Mouse (Mus musculus): ENCODE data around the gene Snx12.

The Snx12 gene

GRCm38 (mm10) chrX:101221834-101222795 is at the start of gene Snx12:
Gene Snx12 (minus strand): TSS chrX:101222563.
- peak; percentile 87 for DNase-seq

- DNase-seq = no peak
Observed at GRCm38 (mm10) chrX:101268755-101269124, 46.4 kb upstream of the Snx12 start, which contains the start of gene Gm20489. Gene Gm20489 (minus strand): TSS chrX:101269023.

- DNase-seq = no peak
Observed at GRCm38 (mm10) chrX:101268025-101268754, 45.8 kb upstream of the Snx12 start, which contains the start of gene Il2rg. Gene Il2rg (minus strand): TSS chrX:101268255.

DNA sequence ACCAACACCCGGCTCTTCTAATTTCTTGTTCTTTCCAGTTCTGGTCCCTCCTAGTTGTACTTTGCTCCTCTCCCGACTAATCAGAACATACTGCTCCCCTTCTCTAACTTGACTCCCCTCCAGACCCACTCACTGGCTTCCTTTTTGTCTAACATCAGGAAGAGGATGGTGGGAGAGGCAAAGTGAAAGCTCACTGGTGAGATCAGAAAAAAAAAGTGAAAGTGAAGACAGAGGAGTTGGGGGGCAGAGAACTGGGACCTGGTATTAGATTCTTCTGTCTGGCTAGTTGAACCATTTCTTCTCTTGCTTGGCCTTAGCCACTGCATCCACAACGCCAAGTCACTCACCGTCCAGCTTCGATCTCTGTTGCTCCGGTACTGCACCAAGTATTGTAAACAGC is 44.3 kb upstream of the Snx12 start:
- DNase-seq = no peak

GRCm38 (mm10) chrX:101263892-101264291 is 41.5 kb upstream of the Snx12 start, which contains the start of gene Gm614:
Gene Gm614 (minus strand): TSS chrX:101263992.
- DNase-seq = no peak

GRCm38 (mm10) chrX:101260441-101261325 is 38.3 kb upstream of the Snx12 start:
- DNase-seq = no peak

- peak; percentile 44 for DNase-seq
Observed at GRCm38 (mm10) chrX:101256603-101257002, 34.2 kb upstream of the Snx12 start.

DNA sequence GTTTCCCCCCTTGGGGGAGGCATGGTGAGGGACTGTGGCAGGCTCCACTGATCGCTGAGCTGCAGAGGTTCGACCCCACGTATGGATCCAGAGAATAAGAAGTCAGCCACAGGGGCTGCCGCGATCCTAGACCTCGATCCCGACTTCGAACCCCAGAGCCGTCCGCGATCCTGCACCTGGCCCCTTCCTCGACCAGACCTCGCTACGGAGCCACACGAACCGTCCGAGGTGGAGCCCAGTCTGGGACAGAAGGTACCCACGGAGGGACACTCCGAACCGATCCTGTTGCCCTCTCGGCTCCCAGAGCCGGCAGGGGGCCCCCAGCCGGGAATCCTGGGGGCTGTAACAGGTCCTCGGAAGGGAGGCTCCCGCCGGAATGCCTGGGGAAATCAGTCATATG is 32.4 kb upstream of the Snx12 start:
- DNase-seq = peak; percentile 21

- peak; percentile 92 for DNase-seq
Observed at GRCm38 (mm10) chrX:101253952-101254729, 31.8 kb upstream of the Snx12 start, which contains the start of gene Foxo4. Gene Foxo4 (plus strand): TSS chrX:101254528.

- DNase-seq = no peak
Observed at GRCm38 (mm10) chrX:101245011-101245410, 22.6 kb upstream of the Snx12 start.

GRCm38 (mm10) chrX:101222796-101223162 is 416 bp upstream of the Snx12 start:
- DNase-seq = no peak

- DNase-seq = no peak
Observed at GRCm38 (mm10) chrX:101189285-101189684, 33.1 kb downstream of the Snx12 start.

GRCm38 (mm10) chrX:101187647-101188046 is 34.7 kb downstream of the Snx12 start:
- no peak for DNase-seq

GRCm38 (mm10) chrX:101173388-101173787 is 49.0 kb downstream of the Snx12 start:
- no peak for DNase-seq

DNA sequence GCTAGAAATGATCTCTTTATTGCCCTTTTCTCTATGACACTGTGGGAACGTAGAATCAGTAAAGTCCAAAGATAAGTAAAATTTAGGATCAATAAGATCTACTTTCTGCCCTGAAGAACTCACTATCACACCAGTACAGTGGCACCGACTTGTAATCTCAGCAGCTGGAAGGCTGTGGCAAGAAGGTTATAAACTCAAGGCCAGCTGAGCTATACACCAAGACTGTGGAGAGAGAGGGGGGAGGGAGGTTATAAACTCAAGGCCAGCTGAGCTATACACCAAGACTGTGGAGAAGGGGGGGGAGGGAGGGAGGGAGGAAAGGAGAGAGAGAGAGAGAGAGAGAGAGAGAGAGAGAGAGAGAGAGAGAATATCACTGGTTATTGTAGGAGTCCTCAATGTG is 53.9 kb downstream of the Snx12 start:
- no peak for DNase-seq

- no peak for DNase-seq
Observed at GRCm38 (mm10) chrX:101163739-101164138, 58.6 kb downstream of the Snx12 start.

GRCm38 (mm10) chrX:101163278-101163677 is 59.1 kb downstream of the Snx12 start:
- no peak for DNase-seq

DNA sequence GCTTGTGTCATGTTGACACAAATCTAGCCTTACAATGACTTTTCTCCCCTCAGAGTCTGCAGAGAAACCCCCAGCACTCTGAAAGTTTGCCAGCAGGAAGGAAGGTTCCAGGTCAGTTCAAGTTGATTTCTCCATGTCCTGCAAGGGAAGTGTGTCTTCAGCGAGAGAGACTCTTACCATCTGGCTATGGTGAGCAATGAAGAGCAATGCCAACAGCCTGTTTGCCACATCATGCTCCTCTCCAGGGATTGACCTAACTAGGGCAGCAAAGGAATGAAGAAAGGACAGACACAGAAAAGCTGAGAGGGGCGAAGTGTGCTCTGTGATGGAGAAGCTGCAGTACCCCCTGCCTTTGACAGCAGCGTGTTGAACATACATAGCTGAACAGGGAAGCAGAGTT is 59.8 kb downstream of the Snx12 start:
- DNase-seq = no peak

GRCm38 (mm10) chrX:101157488-101157887 is 64.9 kb downstream of the Snx12 start:
- no peak for DNase-seq

DNA sequence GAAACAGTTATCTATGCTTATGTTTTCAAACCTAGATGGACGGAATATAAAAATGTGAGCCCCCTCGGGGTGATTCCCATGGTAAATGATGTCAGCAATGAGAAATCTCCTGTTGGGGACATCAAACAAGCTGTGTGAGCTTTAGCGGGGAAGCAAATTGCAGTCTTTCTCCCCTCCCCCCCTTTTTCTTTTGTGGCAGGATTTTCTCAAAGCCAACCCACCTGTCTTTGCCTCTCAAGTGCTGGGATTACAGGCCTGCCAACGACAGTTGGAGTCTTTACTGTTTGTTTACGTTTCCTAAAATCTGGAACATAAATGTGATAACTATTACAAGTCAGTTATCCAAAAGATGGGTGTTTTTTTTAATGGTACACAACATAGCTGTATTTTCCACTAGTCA is 66.0 kb downstream of the Snx12 start:
- DNase-seq = no peak

- DNase-seq = no peak
Observed at GRCm38 (mm10) chrX:101147506-101147905, 74.9 kb downstream of the Snx12 start.

All from kidney, postnatal 10 days (tissue).